Mouse (Mus musculus) gastrocnemius, adult 2 months (tissue): ENCODE data around the gene Ankrd17. TPM values are rescaled to one million over a fixed set of nuclear protein-coding genes. Genes with fewer than 3 reads are reported as not detected.
A peak's percentile ranks its signal among the peaks of the same experiment; 100 is the strongest.

Experiments
- DNase-seq: peaks from one replicate; pipeline ENCODE4 v3.0.0; 2022
- H3K27ac ChIP-seq: fragments of 200-600 bp; 2 replicates; pipeline ENCODE4 v1.8.1; 2022; ENCODE audit warnings: mild to moderate bottlenecking
- H3K4me3 ChIP-seq: fragments of 200-600 bp; 2 replicates; pipeline ENCODE4 v1.8.1; 2022; ENCODE audit warnings: mild to moderate bottlenecking, moderate library complexity
- CTCF ChIP-seq: fragments of 200-600 bp; IDR thresholded peaks from 2 replicates; pipeline ENCODE4 v1.8.1; 2022; ENCODE audit warnings: antibody characterized with exemption, mild to moderate bottlenecking, moderate library complexity
- intact Hi-C: fragments of 180-260 bp; cut with DNase I; formaldehyde crosslinking; loops from one replicate; pipeline ENCODE4 v1.15.1; 2025
- total RNA-seq, 2 experiments: library from RNA; stranded (reverse); gene quantifications; 2 replicates each; pipeline ENCODE4 v1.2.3; 2021

The Ankrd17 gene
- total RNA-seq, 2 experiments from 2014 or later = 48.2 to 55.3 TPM

GRCm38 (mm10) chr5:90226696-90227095, 139.7 kb downstream of the Ankrd17 start:
- no peak for DNase-seq
- intact Hi-C loops = loop anchor here (5.0 kb wide), 2 partner anchors 36 to 61 kb away; no protein-coding TSS in a partner anchor
- H3K4me3 ChIP-seq = no peak overlapping the region
- TF ChIP-seq CTCF = no peak
- no peak overlapping the region for H3K27ac ChIP-seq

DNA sequence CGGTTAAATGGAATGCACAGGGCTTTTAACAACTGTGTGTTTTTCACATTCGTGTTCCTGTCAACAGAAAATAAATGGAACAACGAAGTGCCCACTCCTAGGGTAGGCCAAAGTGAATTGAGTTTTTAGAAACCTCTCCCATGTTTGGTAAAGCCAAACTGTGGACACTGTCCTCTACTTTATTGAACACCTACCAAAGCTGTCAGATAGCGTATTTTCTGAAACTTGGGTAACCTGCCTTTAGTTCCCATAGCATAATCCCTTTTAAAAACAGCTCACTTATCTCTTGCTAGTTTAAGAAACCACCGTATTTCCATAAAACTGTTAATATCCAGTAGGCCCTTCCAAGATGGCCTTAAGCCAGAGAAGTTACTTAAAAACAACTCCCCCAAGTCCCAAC, 141.6 kb downstream of the Ankrd17 start:
- intact Hi-C loops = loop anchor here (5.0 kb wide), 2 partner anchors 38 to 63 kb away; no protein-coding TSS in a partner anchor
- peak overlapping the region; percentile 89 for H3K27ac ChIP-seq
- no peak for DNase-seq
- peak overlapping the region; percentile 91 for H3K4me3 ChIP-seq
- TF ChIP-seq CTCF = no peak

GRCm38 (mm10) chr5:90223534-90224381, 142.6 kb downstream of the Ankrd17 start, which contains the start of gene Cox18:
Cox18 (minus strand) TSS chr5:90224001.
- no peak; the same call in 1 of the 2 replicates for TF ChIP-seq CTCF
- Histone ChIP-seq H3K4me3 (peak within 1 kb of the TSS; percentile 91), H3K27ac (peak within 1 kb of the TSS; percentile 89)
- DNase-seq = peak; percentile 100
- intact Hi-C loops = loop anchor here (1.0 kb wide), 1 partner anchor 143 kb away; the partner anchor contains the start of gene Ankrd17

DNA sequence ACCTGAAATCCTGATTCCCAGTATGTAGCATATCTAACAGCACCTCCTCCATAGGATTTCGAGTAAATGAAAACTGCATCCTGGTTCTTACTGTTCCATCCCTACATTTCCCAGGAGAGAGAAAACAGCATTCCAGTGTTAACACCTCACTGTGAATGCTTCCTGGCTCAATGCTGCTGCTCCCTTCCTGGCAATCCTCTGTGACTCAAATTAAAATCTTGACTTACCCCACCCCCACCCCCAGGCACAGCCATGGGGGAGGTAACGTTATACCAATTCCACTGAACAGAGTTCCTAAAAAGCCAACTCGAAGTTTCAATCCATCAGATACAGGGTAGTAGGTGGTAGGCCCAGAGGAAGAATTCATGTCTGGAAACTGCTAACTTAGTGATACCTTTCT, 143.4 kb downstream of the Ankrd17 start:
- Histone ChIP-seq H3K27ac (peak overlapping the region; percentile 89), H3K4me3 (peak overlapping the region; percentile 91)
- intact Hi-C loops = loop anchor here (1.0 kb wide), 1 partner anchor 143 kb away; the partner anchor contains the start of gene Ankrd17
- DNase-seq = no peak
- TF ChIP-seq CTCF = no peak

GRCm38 (mm10) chr5:90217791-90218190, 148.6 kb downstream of the Ankrd17 start:
- DNase-seq = no peak
- H3K27ac ChIP-seq = no peak overlapping the region
- intact Hi-C loops = no loop called here
- no peak for TF ChIP-seq CTCF
- H3K4me3 ChIP-seq = no peak overlapping the region

GRCm38 (mm10) chr5:90217226-90217625, 149.2 kb downstream of the Ankrd17 start:
- H3K27ac ChIP-seq = no peak overlapping the region
- no peak for DNase-seq
- intact Hi-C loops = no loop called here
- TF ChIP-seq CTCF = no peak
- no peak overlapping the region for H3K4me3 ChIP-seq

- no peak overlapping the region for H3K27ac ChIP-seq
- intact Hi-C loops = no loop called here
- no peak overlapping the region for H3K4me3 ChIP-seq
- DNase-seq = no peak
- no peak for TF ChIP-seq CTCF
Measured at GRCm38 (mm10) chr5:90213356-90213755, 153.0 kb downstream of the Ankrd17 start.

DNA sequence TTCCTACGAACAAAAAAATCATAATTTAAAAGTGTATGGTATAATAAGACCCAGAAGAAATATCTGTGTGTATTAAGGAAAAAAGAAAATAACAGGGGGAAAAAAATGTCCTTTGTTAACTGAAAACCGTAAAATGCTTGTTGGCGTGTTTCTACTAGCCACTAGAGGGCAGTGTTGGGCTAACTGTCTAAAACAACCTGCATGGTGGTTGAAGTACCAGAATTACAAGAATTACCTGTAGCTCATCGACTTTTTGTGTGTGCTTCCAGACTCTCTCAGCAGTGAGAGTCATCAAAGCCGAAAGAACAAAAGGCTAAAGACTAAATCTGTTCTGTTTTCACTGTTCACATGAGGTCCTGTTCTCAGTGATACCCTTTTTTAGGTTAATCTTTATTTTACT, 163.2 kb downstream of the Ankrd17 start:
- TF ChIP-seq CTCF = peak; percentile 92
- Histone ChIP-seq H3K4me3 (no peak overlapping the region), H3K27ac (no peak overlapping the region)
- intact Hi-C loops = loop anchor here (2.0 to 5.0 kb wide), 2 partner anchors 179 to 298 kb away; no protein-coding TSS in a partner anchor
- peak; percentile 27 for DNase-seq

GRCm38 (mm10) chr5:90202447-90203117, 163.8 kb downstream of the Ankrd17 start:
- Histone ChIP-seq H3K27ac (no peak overlapping the region), H3K4me3 (no peak overlapping the region)
- DNase-seq = no peak
- TF ChIP-seq CTCF = no peak
- intact Hi-C loops = loop anchor here (2.0 to 5.0 kb wide), 2 partner anchors 180 to 298 kb away; no protein-coding TSS in a partner anchor

DNA sequence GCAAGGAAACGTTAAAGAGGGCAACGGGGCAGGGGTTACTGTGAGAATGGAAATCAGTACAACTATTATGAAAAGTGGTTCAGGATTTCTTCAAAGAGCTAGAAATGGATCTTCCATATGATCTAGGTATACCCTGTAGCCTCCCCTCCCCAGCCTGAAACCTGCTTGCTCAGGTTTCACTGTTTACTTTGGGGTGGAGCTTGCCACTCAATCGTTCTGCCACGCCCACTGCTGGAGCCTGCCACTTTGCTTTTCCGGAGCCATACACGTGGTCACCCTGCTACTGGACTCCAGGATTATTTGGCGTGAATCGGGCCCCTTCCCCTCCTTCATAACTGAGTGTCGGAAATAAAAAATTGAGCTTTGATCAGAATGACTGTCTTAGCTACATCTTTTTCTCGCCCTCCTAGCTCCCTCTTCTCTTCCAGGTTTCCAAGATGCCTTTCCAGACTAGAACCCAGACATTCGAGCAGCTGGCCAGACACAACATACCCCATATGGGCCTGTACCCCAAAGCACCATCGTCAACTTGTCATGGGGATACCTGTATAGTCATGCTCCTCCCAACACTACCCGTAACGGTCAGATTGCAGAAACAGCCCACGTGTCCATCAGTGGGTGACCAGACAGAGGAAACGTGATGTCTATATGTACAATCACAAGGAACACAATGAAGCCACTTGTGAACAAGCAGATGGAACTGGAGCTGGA, 166.3 kb downstream of the Ankrd17 start:
- Histone ChIP-seq H3K4me3 (no peak overlapping the region), H3K27ac (no peak overlapping the region)
- DNase-seq = no peak
- intact Hi-C loops = loop anchor here (5.0 to 10.0 kb wide), 4 partner anchors 182 to 485 kb away; no protein-coding TSS in a partner anchor
- TF ChIP-seq CTCF = no peak

- peak; percentile 63 for TF ChIP-seq CTCF
- no peak overlapping the region for H3K27ac ChIP-seq
- no peak overlapping the region for H3K4me3 ChIP-seq
- peak; percentile 38 for DNase-seq
- intact Hi-C loops = loop anchor here (10.0 kb wide), 3 partner anchors 210 to 480 kb away; no protein-coding TSS in a partner anchor
Measured at GRCm38 (mm10) chr5:90194831-90195230, 171.5 kb downstream of the Ankrd17 start.

- DNase-seq = no peak
- intact Hi-C loops = no loop called here
- TF ChIP-seq CTCF = no peak
- H3K4me3 ChIP-seq = no peak overlapping the region
- H3K27ac ChIP-seq = no peak overlapping the region
Measured at GRCm38 (mm10) chr5:90182782-90183181, 183.6 kb downstream of the Ankrd17 start.
